Mouse (Mus musculus): ENCODE results near the gene 4930539E08Rik. TPM values are rescaled to one million over a fixed set of nuclear protein-coding genes. Genes with fewer than 3 reads are reported as not detected.

4930539E08Rik gene
- polyA plus RNA-seq, 1 experiment from 2014 or later = 0.43 TPM

GRCm38 (mm10) chr17:28947011-28947939 lies 32.2 kb upstream of the 4930539E08Rik start:
- Histone ChIP-seq H3K4me1 (ENCODE audit: control insufficient read depth, insufficient read depth, low read length) (no peaks in the 10 kb centered on the region), H3K27ac (ENCODE audit: low read length) (no peak overlapping the region), H3K36me3 (ENCODE audit: control insufficient read depth, insufficient read depth) (no peaks in the 10 kb centered on the region), H3K9ac (ENCODE audit: low read length) (no peak overlapping the region), H3K27me3 (ENCODE audit: control insufficient read depth, insufficient read depth, low read length) (no peaks in the 10 kb centered on the region), H3K4me2 (ENCODE audit: low read depth, low read length) (no peak overlapping the region), H3K4me3 (ENCODE audit: low read length) (no peak overlapping the region), H3K9me3 (replicated peaks; ENCODE audit: control insufficient read depth, low read length) (peaks cover 7% of the 10 kb centered on the region)
- no peak for ATAC-seq (replicated peaks; ENCODE audit: extremely low read depth, insufficient read depth, low FRiP score)
- WGBS = 89% methylated on average over 19 of the region's 19 CpGs

GRCm38 (mm10) chr17:28944481-28944880 lies 29.4 kb upstream of the 4930539E08Rik start:
- Histone ChIP-seq H3K9me3 (replicated peaks; ENCODE audit: control insufficient read depth, low read length) (peaks cover 7% of the 10 kb centered on the region), H3K9ac (ENCODE audit: low read length) (no peak overlapping the region), H3K4me1 (ENCODE audit: control insufficient read depth, insufficient read depth, low read length) (no peaks in the 10 kb centered on the region), H3K27me3 (ENCODE audit: control insufficient read depth, insufficient read depth, low read length) (no peaks in the 10 kb centered on the region), H3K4me2 (ENCODE audit: low read depth, low read length) (no peak overlapping the region), H3K4me3 (ENCODE audit: low read length) (no peak overlapping the region), H3K27ac (ENCODE audit: low read length) (no peak overlapping the region), H3K36me3 (ENCODE audit: control insufficient read depth, insufficient read depth) (no peaks in the 10 kb centered on the region)
- no peak for ATAC-seq (replicated peaks; ENCODE audit: extremely low read depth, insufficient read depth, low FRiP score)
- WGBS = 83% methylated on average over 7 of the region's 7 CpGs

- no peaks in the 10 kb centered on the region for H3K4me1 ChIP-seq (ENCODE audit: control insufficient read depth, insufficient read depth, low read length)
- H3K9me3 ChIP-seq (replicated peaks; ENCODE audit: control insufficient read depth, low read length) = peaks cover 7% of the 10 kb centered on the region
- H3K4me3 ChIP-seq (ENCODE audit: low read length) = no peak within 1 kb of the TSS
- WGBS = 81% methylated on average over 7 of the region's 7 CpGs
- no peaks in the 10 kb centered on the region for H3K27me3 ChIP-seq (ENCODE audit: control insufficient read depth, insufficient read depth, low read length)
- H3K36me3 ChIP-seq (ENCODE audit: control insufficient read depth, insufficient read depth) = no peaks in the 10 kb centered on the region
- H3K4me2 ChIP-seq (ENCODE audit: low read depth, low read length) = no peak within 1 kb of the TSS
- no peak within 1 kb of the TSS for H3K27ac ChIP-seq (ENCODE audit: low read length)
- no peak within 1 kb of the TSS for H3K9ac ChIP-seq (ENCODE audit: low read length)
- ATAC-seq (replicated peaks; ENCODE audit: extremely low read depth, insufficient read depth, low FRiP score) = no peak
These were observed 28.6 kb upstream of the 4930539E08Rik start, which contains the start of gene Pxt1 for GRCm38 (mm10) chr17:28943740-28944139. Pxt1 (minus strand) TSS chr17:28943840.

- Histone ChIP-seq H3K4me2 (ENCODE audit: low read depth, low read length) (no peak overlapping the region), H3K9ac (ENCODE audit: low read length) (no peak overlapping the region), H3K36me3 (ENCODE audit: control insufficient read depth, insufficient read depth) (no peaks in the 10 kb centered on the region), H3K27me3 (ENCODE audit: control insufficient read depth, insufficient read depth, low read length) (no peaks in the 10 kb centered on the region), H3K4me1 (ENCODE audit: control insufficient read depth, insufficient read depth, low read length) (no peaks in the 10 kb centered on the region), H3K4me3 (ENCODE audit: low read length) (no peak overlapping the region), H3K27ac (ENCODE audit: low read length) (no peak overlapping the region), H3K9me3 (replicated peaks; ENCODE audit: control insufficient read depth, low read length) (peaks cover 2% of the 10 kb centered on the region; the same call in 1 of the 2 replicates)
- ATAC-seq (replicated peaks; ENCODE audit: extremely low read depth, insufficient read depth, low FRiP score) = no peak
- WGBS = 80% methylated on average over 10 of the region's 11 CpGs
These were observed 27.0 kb upstream of the 4930539E08Rik start for GRCm38 (mm10) chr17:28942101-28942500.

GRCm38 (mm10) chr17:28940776-28941555 lies 25.8 kb upstream of the 4930539E08Rik start:
- H3K9ac ChIP-seq (ENCODE audit: low read length) = no peak overlapping the region
- H3K4me2 ChIP-seq (ENCODE audit: low read depth, low read length) = no peak overlapping the region
- no peaks in the 10 kb centered on the region for H3K27me3 ChIP-seq (ENCODE audit: control insufficient read depth, insufficient read depth, low read length)
- no peaks in the 10 kb centered on the region; the same call in 1 of the 2 replicates for H3K9me3 ChIP-seq (replicated peaks; ENCODE audit: control insufficient read depth, low read length)
- H3K4me3 ChIP-seq (ENCODE audit: low read length) = no peak overlapping the region
- 87% methylated on average over 25 of the region's 25 CpGs for WGBS
- H3K36me3 ChIP-seq (ENCODE audit: control insufficient read depth, insufficient read depth) = no peaks in the 10 kb centered on the region
- no peak overlapping the region for H3K27ac ChIP-seq (ENCODE audit: low read length)
- no peak for ATAC-seq (replicated peaks; ENCODE audit: extremely low read depth, insufficient read depth, low FRiP score)
- H3K4me1 ChIP-seq (ENCODE audit: control insufficient read depth, insufficient read depth, low read length) = no peaks in the 10 kb centered on the region

GRCm38 (mm10) chr17:28936622-28937345 lies 21.7 kb upstream of the 4930539E08Rik start:
- Histone ChIP-seq H3K36me3 (ENCODE audit: control insufficient read depth, insufficient read depth) (no peaks in the 10 kb centered on the region), H3K4me3 (ENCODE audit: low read length) (no peak overlapping the region), H3K9me3 (replicated peaks; ENCODE audit: control insufficient read depth, low read length) (no peaks in the 10 kb centered on the region; the same call in 1 of the 2 replicates), H3K4me2 (ENCODE audit: low read depth, low read length) (no peak overlapping the region), H3K4me1 (ENCODE audit: control insufficient read depth, insufficient read depth, low read length) (no peaks in the 10 kb centered on the region), H3K27me3 (ENCODE audit: control insufficient read depth, insufficient read depth, low read length) (no peaks in the 10 kb centered on the region), H3K9ac (ENCODE audit: low read length) (no peak overlapping the region), H3K27ac (ENCODE audit: low read length) (no peak overlapping the region)
- 78% methylated on average over 10 of the region's 10 CpGs for WGBS
- no peak for ATAC-seq (replicated peaks; ENCODE audit: extremely low read depth, insufficient read depth, low FRiP score)

- H3K36me3 ChIP-seq (ENCODE audit: control insufficient read depth, insufficient read depth) = no peaks in the 10 kb centered on the region
- no peak overlapping the region for H3K9ac ChIP-seq (ENCODE audit: low read length)
- no peak overlapping the region for H3K4me2 ChIP-seq (ENCODE audit: low read depth, low read length)
- ATAC-seq (replicated peaks; ENCODE audit: extremely low read depth, insufficient read depth, low FRiP score) = no peak
- H3K27me3 ChIP-seq (ENCODE audit: control insufficient read depth, insufficient read depth, low read length) = no peaks in the 10 kb centered on the region
- H3K4me1 ChIP-seq (ENCODE audit: control insufficient read depth, insufficient read depth, low read length) = 0 out of 2 replicates have a peak, but pooled peaks cover 4% of the 10 kb centered on the region
- WGBS = 79% methylated on average over 7 of the region's 7 CpGs
- no peaks in the 10 kb centered on the region; the same call in 1 of the 2 replicates for H3K9me3 ChIP-seq (replicated peaks; ENCODE audit: control insufficient read depth, low read length)
- H3K4me3 ChIP-seq (ENCODE audit: low read length) = no peak overlapping the region
- H3K27ac ChIP-seq (ENCODE audit: low read length) = no peak overlapping the region
These were observed 21.0 kb upstream of the 4930539E08Rik start for GRCm38 (mm10) chr17:28936133-28936532.

- H3K27ac ChIP-seq (ENCODE audit: low read length) = no peak overlapping the region
- no peaks in the 10 kb centered on the region; the same call in 1 of the 2 replicates for H3K9me3 ChIP-seq (replicated peaks; ENCODE audit: control insufficient read depth, low read length)
- 65% methylated on average over 19 of the region's 19 CpGs for WGBS
- H3K4me2 ChIP-seq (ENCODE audit: low read depth, low read length) = no peak overlapping the region
- ATAC-seq (replicated peaks; ENCODE audit: extremely low read depth, insufficient read depth, low FRiP score) = no peak
- H3K36me3 ChIP-seq (ENCODE audit: control insufficient read depth, insufficient read depth) = no peaks in the 10 kb centered on the region
- H3K9ac ChIP-seq (ENCODE audit: low read length) = no peak overlapping the region
- H3K4me3 ChIP-seq (ENCODE audit: low read length) = no peak overlapping the region
- no peaks in the 10 kb centered on the region for H3K27me3 ChIP-seq (ENCODE audit: control insufficient read depth, insufficient read depth, low read length)
- H3K4me1 ChIP-seq (ENCODE audit: control insufficient read depth, insufficient read depth, low read length) = peaks cover 11% of the 10 kb centered on the region
These were observed 19.2 kb upstream of the 4930539E08Rik start for GRCm38 (mm10) chr17:28934120-28934916.

Measured in heart, embryonic 16.5 days (tissue).